Mouse (Mus musculus) bone marrow, adult 2 months (tissue): ENCODE measurements at regions not wholly inside any gene's neighbourhood (a gene's known extent, or its start where the extent isn't known, plus 50 kb on each side); places are given as distances from the start of the nearest gene placed in this dataset.

Source experiments
- CTCF ChIP-seq: fragments of 200-500 bp; IDR thresholded peaks from 2 replicates; pipeline ENCODE4 v1.5.1; 2011; ENCODE audit warnings: low read length, control low read depth; ENCODE audit not compliant: control insufficient read depth, insufficient read depth
- POLR2A ChIP-seq: fragments of 200-500 bp; IDR thresholded peaks from 2 replicates; pipeline ENCODE4 v1.6.1; 2011; ENCODE audit warnings: low read depth, mild to moderate bottlenecking, control low read depth, low read length, borderline replicate concordance; ENCODE audit not compliant: control insufficient read depth

DNA sequence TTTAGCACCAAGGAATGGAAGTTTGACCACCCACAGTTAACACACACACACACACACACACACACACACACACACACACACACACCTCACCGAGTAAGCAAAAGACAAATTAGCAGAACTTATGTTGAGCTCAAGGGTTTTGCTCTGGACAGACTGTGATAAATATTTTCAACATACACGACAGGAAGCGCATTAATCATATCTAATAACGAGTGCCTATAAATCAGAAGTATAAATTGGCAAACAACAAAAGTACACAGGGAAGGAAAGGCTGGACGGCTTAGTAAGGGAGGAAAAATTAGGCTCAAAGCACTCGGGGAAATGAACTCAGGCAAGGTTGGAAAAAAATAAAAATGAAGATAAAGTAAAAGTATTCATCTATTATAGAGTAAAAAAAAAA, 50.8 kb upstream of the Mphosph6 start:
- no peak for TF ChIP-seq POLR2A
- TF ChIP-seq CTCF = no peak
